Mouse (Mus musculus): ENCODE measurements at regions not wholly inside any gene's neighbourhood (a gene's known extent, or its start where the extent isn't known, plus 50 kb on each side); places are given as distances from the start of the nearest gene placed in this dataset.

GRCm38 (mm10) chr9:59113859-59114258 lies 77.6 kb upstream of the Neo1 start:
- TF ChIP-seq CTCF (IDR thresholded peaks at IDR 0.05; ENCODE audit: low read depth): no peak
- no peak for TF ChIP-seq EP300 (IDR thresholded peaks at IDR 0.05; ENCODE audit: low read depth)
